Mouse (Mus musculus): Measurements from ENCODE around the gene Acp6. TPM values are rescaled to one million over a fixed set of nuclear protein-coding genes. Genes with fewer than 3 reads are reported as not detected.

The Acp6 gene
- polyA plus RNA-seq, 1 experiment from 2014 or later, result 25.4 TPM

GRCm38 (mm10) chr3:97157958-97158599, 498 bp upstream of the Acp6 start:
- no peaks in the 10 kb centered on the region for H3K27me3 ChIP-seq (ENCODE audit: control insufficient read depth, insufficient read depth, low read length)
- ATAC-seq (ENCODE audit: insufficient read depth, low FRiP score, low TSS enrichment) (peak; percentile 73), DNase-seq (ENCODE audit: low spot score) (peak; percentile 80)
- H3K4me2 ChIP-seq (ENCODE audit: low read depth), result peak overlapping the region; percentile 85
- peak overlapping the region; percentile 51 for H3K9ac ChIP-seq (ENCODE audit: low read length)
- 0 out of 2 replicates have a peak overlapping the region, but pooled peaks have one; percentile 42 for H3K27ac ChIP-seq (ENCODE audit: low read depth, low read length)
- H3K4me3 ChIP-seq (ENCODE audit: low read depth, low read length), result peak overlapping the region; percentile 77
- WGBS, result under 1% methylated on average over 17 of the region's 17 CpGs
- H3K4me1 ChIP-seq (ENCODE audit: control insufficient read depth, insufficient read depth, low read length), result peaks cover 10% of the 10 kb centered on the region
- no peaks in the 10 kb centered on the region for H3K36me3 ChIP-seq (ENCODE audit: control insufficient read depth, insufficient read depth, low read length)
- no peaks in the 10 kb centered on the region for H3K9me3 ChIP-seq (ENCODE audit: control insufficient read depth, low read length)

DNA sequence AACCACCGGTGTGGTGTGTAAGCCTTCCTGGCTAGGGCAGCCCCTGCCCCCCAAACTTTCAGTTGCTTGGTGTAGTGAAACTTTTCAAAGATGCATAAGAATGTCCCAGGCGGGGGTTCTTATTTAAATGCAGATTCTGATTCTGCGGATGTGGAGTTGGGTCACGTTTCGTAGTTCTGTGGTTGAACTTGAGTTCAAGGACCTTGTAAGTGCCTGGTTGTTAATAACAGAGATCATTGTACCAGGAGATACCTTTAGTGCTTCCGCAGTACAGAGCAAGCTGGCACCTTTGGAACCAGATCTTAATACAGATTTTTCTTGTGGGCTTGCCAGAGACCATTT, 903 bp downstream of the Acp6 start:
- peak overlapping the region; percentile 76 for H3K9ac ChIP-seq (ENCODE audit: low read length)
- peaks cover 10% of the 10 kb centered on the region for H3K4me1 ChIP-seq (ENCODE audit: control insufficient read depth, insufficient read depth, low read length)
- H3K36me3 ChIP-seq (ENCODE audit: control insufficient read depth, insufficient read depth, low read length), result no peaks in the 10 kb centered on the region
- peak overlapping the region; percentile 85 for H3K4me2 ChIP-seq (ENCODE audit: low read depth)
- no peak overlapping the region for H3K27ac ChIP-seq (ENCODE audit: low read depth, low read length)
- DNase-seq (ENCODE audit: low spot score), result no peak
- H3K4me3 ChIP-seq (ENCODE audit: low read depth, low read length), result peak overlapping the region; percentile 77
- ATAC-seq (ENCODE audit: insufficient read depth, low FRiP score, low TSS enrichment), result no peak
- WGBS, result 10% methylated on average over 6 of the region's 6 CpGs
- H3K9me3 ChIP-seq (ENCODE audit: control insufficient read depth, low read length), result no peaks in the 10 kb centered on the region
- no peaks in the 10 kb centered on the region for H3K27me3 ChIP-seq (ENCODE audit: control insufficient read depth, insufficient read depth, low read length)

- Histone ChIP-seq H3K36me3 (ENCODE audit: control insufficient read depth, insufficient read depth, low read length) (no peaks in the 10 kb centered on the region), H3K9ac (ENCODE audit: low read length) (no peak overlapping the region), H3K4me2 (ENCODE audit: low read depth) (no peak overlapping the region; the same call in 1 of the 2 replicates), H3K27ac (ENCODE audit: low read depth, low read length) (no peak overlapping the region), H3K4me3 (ENCODE audit: low read depth, low read length) (no peak overlapping the region), H3K4me1 (ENCODE audit: control insufficient read depth, insufficient read depth, low read length) (peaks cover 10% of the 10 kb centered on the region), H3K9me3 (ENCODE audit: control insufficient read depth, low read length) (no peaks in the 10 kb centered on the region), H3K27me3 (ENCODE audit: control insufficient read depth, insufficient read depth, low read length) (no peaks in the 10 kb centered on the region)
- WGBS, result 77% methylated on average over 2 of the region's 2 CpGs
- ATAC-seq (ENCODE audit: insufficient read depth, low FRiP score, low TSS enrichment) (no peak), DNase-seq (ENCODE audit: low spot score) (no peak)
These were observed 1.4 kb downstream of the Acp6 start for GRCm38 (mm10) chr3:97159986-97160385.

- Histone ChIP-seq H3K27me3 (ENCODE audit: control insufficient read depth, insufficient read depth, low read length) (no peaks in the 10 kb centered on the region), H3K4me1 (ENCODE audit: control insufficient read depth, insufficient read depth, low read length) (peaks cover 10% of the 10 kb centered on the region), H3K27ac (ENCODE audit: low read depth, low read length) (no peak overlapping the region), H3K9ac (ENCODE audit: low read length) (no peak overlapping the region), H3K4me3 (ENCODE audit: low read depth, low read length) (no peak overlapping the region), H3K36me3 (ENCODE audit: control insufficient read depth, insufficient read depth, low read length) (no peaks in the 10 kb centered on the region), H3K4me2 (ENCODE audit: low read depth) (no peak overlapping the region), H3K9me3 (ENCODE audit: control insufficient read depth, low read length) (no peaks in the 10 kb centered on the region)
- ATAC-seq (ENCODE audit: insufficient read depth, low FRiP score, low TSS enrichment) (no peak), DNase-seq (ENCODE audit: low spot score) (no peak)
- WGBS, result 79% methylated on average over 10 of the region's 10 CpGs
These were observed 2.3 kb downstream of the Acp6 start for GRCm38 (mm10) chr3:97160908-97161307.

DNA sequence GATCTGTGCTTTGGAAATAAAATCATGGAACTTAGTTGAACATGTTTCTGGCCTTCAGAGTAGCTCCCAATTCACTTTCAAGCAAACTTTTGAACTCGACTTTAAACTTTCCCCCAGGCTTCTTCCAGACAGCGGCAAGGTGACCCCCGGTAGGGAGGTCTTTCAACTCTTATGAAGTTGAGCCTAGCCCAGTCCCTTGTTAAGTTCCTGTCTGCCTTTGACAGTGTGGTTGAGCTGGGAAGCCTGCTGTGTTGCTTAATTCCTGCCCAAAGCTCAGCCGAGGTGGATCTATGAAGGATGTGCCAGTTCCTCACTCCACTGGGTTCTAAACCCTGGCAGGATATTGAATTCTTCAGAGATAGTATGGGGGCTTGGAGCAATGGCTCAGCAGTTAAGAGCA, 3.2 kb downstream of the Acp6 start:
- Histone ChIP-seq H3K4me3 (ENCODE audit: low read depth, low read length) (no peak overlapping the region), H3K4me2 (ENCODE audit: low read depth) (no peak overlapping the region), H3K36me3 (ENCODE audit: control insufficient read depth, insufficient read depth, low read length) (no peaks in the 10 kb centered on the region), H3K27me3 (ENCODE audit: control insufficient read depth, insufficient read depth, low read length) (no peaks in the 10 kb centered on the region), H3K9ac (ENCODE audit: low read length) (no peak overlapping the region), H3K27ac (ENCODE audit: low read depth, low read length) (no peak overlapping the region), H3K9me3 (ENCODE audit: control insufficient read depth, low read length) (no peaks in the 10 kb centered on the region), H3K4me1 (ENCODE audit: control insufficient read depth, insufficient read depth, low read length) (peaks cover 10% of the 10 kb centered on the region)
- ATAC-seq (ENCODE audit: insufficient read depth, low FRiP score, low TSS enrichment), result no peak
- DNase-seq (ENCODE audit: low spot score), result no peak
- 77% methylated on average over 4 of the region's 4 CpGs for WGBS

DNA sequence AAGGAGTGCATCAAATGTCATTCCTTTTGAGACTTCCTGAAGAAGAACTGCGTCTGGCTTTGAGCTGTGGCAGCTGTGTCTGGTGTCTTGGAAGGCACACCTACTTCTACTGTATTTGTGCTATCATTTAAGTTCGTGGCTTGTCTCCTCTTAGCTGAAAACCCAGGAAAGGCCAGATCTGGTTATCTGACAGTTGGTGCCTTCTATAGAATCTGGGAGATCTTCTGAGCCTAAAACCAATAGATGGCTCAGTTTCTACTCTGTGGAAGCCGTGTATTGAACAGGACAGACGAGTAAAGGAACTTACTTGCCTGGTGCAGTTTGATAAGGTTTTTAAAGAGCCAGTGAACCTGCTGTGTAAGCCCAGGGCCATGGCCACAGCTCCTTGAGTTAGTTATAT, 5.9 kb downstream of the Acp6 start:
- Histone ChIP-seq H3K4me2 (ENCODE audit: low read depth) (no peak overlapping the region), H3K4me3 (ENCODE audit: low read depth, low read length) (no peak overlapping the region), H3K27ac (ENCODE audit: low read depth, low read length) (no peak overlapping the region), H3K9ac (ENCODE audit: low read length) (no peak overlapping the region), H3K4me1 (ENCODE audit: control insufficient read depth, insufficient read depth, low read length) (peaks cover 5% of the 10 kb centered on the region), H3K27me3 (ENCODE audit: control insufficient read depth, insufficient read depth, low read length) (no peaks in the 10 kb centered on the region), H3K36me3 (ENCODE audit: control insufficient read depth, insufficient read depth, low read length) (no peaks in the 10 kb centered on the region), H3K9me3 (ENCODE audit: control insufficient read depth, low read length) (no peaks in the 10 kb centered on the region)
- DNase-seq (ENCODE audit: low spot score) (no peak), ATAC-seq (ENCODE audit: insufficient read depth, low FRiP score, low TSS enrichment) (no peak)
- 89% methylated on average over 4 of the region's 4 CpGs for WGBS

GRCm38 (mm10) chr3:97167126-97167525, 8.5 kb downstream of the Acp6 start:
- Histone ChIP-seq H3K36me3 (ENCODE audit: control insufficient read depth, insufficient read depth, low read length) (no peaks in the 10 kb centered on the region), H3K4me3 (ENCODE audit: low read depth, low read length) (no peak overlapping the region), H3K9ac (ENCODE audit: low read length) (no peak overlapping the region), H3K4me2 (ENCODE audit: low read depth) (no peak overlapping the region), H3K27ac (ENCODE audit: low read depth, low read length) (no peak overlapping the region), H3K27me3 (ENCODE audit: control insufficient read depth, insufficient read depth, low read length) (no peaks in the 10 kb centered on the region), H3K9me3 (ENCODE audit: control insufficient read depth, low read length) (no peaks in the 10 kb centered on the region), H3K4me1 (ENCODE audit: control insufficient read depth, insufficient read depth, low read length) (no peaks in the 10 kb centered on the region)
- 81% methylated on average over 4 of the region's 4 CpGs for WGBS
- DNase-seq (ENCODE audit: low spot score), result no peak
- ATAC-seq (ENCODE audit: insufficient read depth, low FRiP score, low TSS enrichment), result no peak

DNA sequence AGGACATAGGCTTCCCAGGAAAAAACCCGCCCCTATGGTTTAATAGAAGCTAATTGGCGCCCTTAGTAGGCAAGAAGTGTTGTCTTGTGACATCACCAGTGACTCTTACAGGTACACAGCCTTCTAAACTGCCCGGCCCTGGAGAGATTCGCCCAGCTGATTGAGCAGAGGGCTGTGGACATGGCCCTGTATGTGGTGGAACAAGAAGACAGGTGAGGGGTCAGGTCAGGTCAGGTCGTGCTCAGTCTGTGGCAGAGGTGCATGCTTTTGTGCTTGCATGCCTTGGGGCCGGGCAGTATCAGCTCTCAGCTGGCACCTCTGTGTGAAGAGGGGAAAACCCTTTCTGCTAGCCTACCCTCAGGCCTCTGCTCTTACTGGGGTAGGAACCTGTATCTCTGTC, 13.0 kb downstream of the Acp6 start:
- 79% methylated on average over 6 of the region's 6 CpGs for WGBS
- ATAC-seq (ENCODE audit: insufficient read depth, low FRiP score, low TSS enrichment) (no peak), DNase-seq (ENCODE audit: low spot score) (no peak)
- Histone ChIP-seq H3K9me3 (ENCODE audit: control insufficient read depth, low read length) (no peaks in the 10 kb centered on the region), H3K36me3 (ENCODE audit: control insufficient read depth, insufficient read depth, low read length) (no peaks in the 10 kb centered on the region), H3K4me3 (ENCODE audit: low read depth, low read length) (no peak overlapping the region), H3K9ac (ENCODE audit: low read length) (no peak overlapping the region), H3K4me2 (ENCODE audit: low read depth) (no peak overlapping the region), H3K4me1 (ENCODE audit: control insufficient read depth, insufficient read depth, low read length) (no peaks in the 10 kb centered on the region), H3K27me3 (ENCODE audit: control insufficient read depth, insufficient read depth, low read length) (no peaks in the 10 kb centered on the region), H3K27ac (ENCODE audit: low read depth, low read length) (no peak overlapping the region)

DNA sequence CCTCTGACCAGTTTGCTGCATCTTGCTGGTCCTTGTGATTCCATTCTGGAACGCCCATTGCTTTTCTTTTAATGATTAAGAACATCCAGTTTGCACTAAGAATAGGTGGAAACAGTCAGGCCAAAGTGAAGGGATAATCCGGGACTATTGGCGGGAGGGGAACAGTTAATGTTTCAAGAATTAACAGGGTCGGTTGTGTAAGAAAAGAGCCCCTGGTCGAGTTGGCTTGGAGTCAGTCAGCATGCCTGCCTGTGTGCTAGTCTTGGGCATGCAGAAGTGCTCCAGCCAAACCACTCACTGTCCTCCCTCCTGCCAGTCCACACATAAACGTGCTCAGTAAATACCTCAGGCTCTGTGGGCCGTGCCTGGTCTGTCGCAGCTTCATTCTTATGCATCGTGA, 13.7 kb downstream of the Acp6 start:
- Histone ChIP-seq H3K27ac (ENCODE audit: low read depth, low read length) (no peak overlapping the region), H3K9me3 (ENCODE audit: control insufficient read depth, low read length) (no peaks in the 10 kb centered on the region), H3K27me3 (ENCODE audit: control insufficient read depth, insufficient read depth, low read length) (no peaks in the 10 kb centered on the region), H3K4me2 (ENCODE audit: low read depth) (no peak overlapping the region), H3K9ac (ENCODE audit: low read length) (no peak overlapping the region), H3K4me3 (ENCODE audit: low read depth, low read length) (no peak overlapping the region), H3K4me1 (ENCODE audit: control insufficient read depth, insufficient read depth, low read length) (no peaks in the 10 kb centered on the region), H3K36me3 (ENCODE audit: control insufficient read depth, insufficient read depth, low read length) (no peaks in the 10 kb centered on the region; the same call in 1 of the 2 replicates)
- no peak for ATAC-seq (ENCODE audit: insufficient read depth, low FRiP score, low TSS enrichment)
- no peak for DNase-seq (ENCODE audit: low spot score)
- WGBS, result 78% methylated on average over 9 of the region's 9 CpGs
